Comparison of ENCODE assay signal across 8 mouse cellular contexts in genomic region chr11:36073074-36073818, GRCm38 (mm10).
A peak's percentile ranks its signal among the peaks of the same experiment; 100 is the strongest.
DNase-seq lines count a peak whose midpoint lies in the region.

No protein-coding gene starts in this region.

- DNase-seq in left cerebral cortex, adult 18-20 months (ENCODE audit: low spot score in 2 of 2): peak; percentile 19 to 40
- DNase-seq in left cerebral cortex, adult 11 months (ENCODE audit: low spot score): no peak
- DNase-seq in cerebellum, adult 8-10 months: peak; percentile 77
- peak; percentile 52 for DNase-seq in layer of hippocampus, adult 9-10 months (ENCODE audit: low spot score)
- DNase-seq in right cerebral cortex, adult 2 months (ENCODE audit: low spot score in 2 of 2): peak; percentile 39 to 50
- DNase-seq in gastrocnemius, postnatal 4 days (ENCODE audit: low spot score in 2 of 2): no peak
- DNase-seq in urinary bladder, adult 2 months (ENCODE audit: low spot score): no peak
- DNase-seq in gastrocnemius, postnatal 25 days: no peak

Comparison
In these comparisons a context has a peak if more than half of its experiments do, and no peak if none do; other contexts are left out.
1. DNase-seq: peak in left cerebral cortex, adult 18-20 months (2 of 2), cerebellum, adult 8-10 months (single experiment), layer of hippocampus, adult 9-10 months (single experiment) and right cerebral cortex, adult 2 months (2 of 2); none in left cerebral cortex, adult 11 months (single experiment), gastrocnemius, postnatal 4 days (0 of 2), urinary bladder, adult 2 months (single experiment) and gastrocnemius, postnatal 25 days (single experiment).